Mouse (Mus musculus): Measurements from ENCODE around the gene Mpst.

GRCm38 (mm10) chr15:78413719-78414117 lies 7.5 kb downstream of the Mpst start:
- no peak for TF ChIP-seq POLR2A (IDR thresholded peaks at IDR 0.05; ENCODE audit: borderline replicate concordance, extremely low read depth, insufficient read depth, insufficient read length, poor library complexity, severe bottlenecking)
- TF ChIP-seq CTCF (IDR thresholded peaks at IDR 0.05; ENCODE audit: borderline replicate concordance, extremely low read depth, insufficient read depth, insufficient read length) = no peak

All from brain, embryonic 14.5 days (tissue).